Mouse (Mus musculus) olfactory bulb, adult 2 months (tissue): Measurements from ENCODE around the gene Slc36a3.

Experiments
- CTCF ChIP-seq: fragments of 200-500 bp; IDR thresholded peaks from 2 replicates; pipeline ENCODE4 v1.5.1; 2012; ENCODE audit warnings: low read depth, mild to moderate bottlenecking, low read length, moderate library complexity; ENCODE audit not compliant: insufficient read depth
- POLR2A ChIP-seq: fragments of 200-500 bp; IDR thresholded peaks from 2 replicates; pipeline ENCODE4 v1.6.1; 2012; ENCODE audit warnings: mild to moderate bottlenecking, low read depth, low read length, moderate library complexity; ENCODE audit not compliant: insufficient read depth

DNA sequence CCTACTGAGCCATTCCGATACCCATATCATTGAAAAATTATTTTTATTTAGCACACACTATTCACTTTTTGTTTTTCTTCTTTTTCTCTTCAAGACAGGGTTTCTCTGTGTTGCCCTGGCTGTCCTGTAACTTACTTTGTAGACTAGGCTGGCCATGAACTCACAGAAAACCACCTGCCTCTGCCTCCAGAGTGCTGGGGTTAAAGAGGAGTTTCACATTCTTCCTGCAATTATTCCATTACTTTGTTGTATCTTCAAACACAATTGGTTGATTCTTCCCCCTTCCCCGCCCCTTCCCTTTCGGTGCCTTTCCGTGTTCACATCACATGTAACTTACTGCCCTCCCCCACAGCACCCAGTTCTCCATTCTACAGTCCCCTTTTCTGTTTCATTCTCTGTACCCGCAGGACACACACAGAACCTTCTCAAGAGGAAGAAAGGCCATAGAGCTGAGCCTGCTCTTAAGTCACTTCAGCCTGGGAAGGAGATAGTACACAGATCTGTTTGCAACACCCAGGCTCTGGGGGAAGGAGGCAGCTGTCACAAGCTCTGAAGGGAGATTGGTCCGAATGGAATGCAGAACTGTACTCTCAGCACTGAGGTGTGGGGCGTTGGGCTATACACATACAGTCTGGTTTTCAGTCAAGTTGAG is 38.2 kb downstream of the Slc36a3 start:
- TF ChIP-seq POLR2A (no peak), CTCF (no peak)
